Mouse (Mus musculus) heart, postnatal 0 days (tissue): ENCODE data around the gene Kcnmb2.

Experiments
- CTCF ChIP-seq: IDR thresholded peaks from 2 replicates; pipeline ENCODE4 v1.5.1; 2016; ENCODE audit warnings: antibody characterized with exemption, control low read depth, low read depth
- EP300 ChIP-seq: IDR thresholded peaks from 2 replicates; pipeline ENCODE4 v1.6.1; 2016; ENCODE audit warnings: antibody characterized with exemption, low read depth

DNA sequence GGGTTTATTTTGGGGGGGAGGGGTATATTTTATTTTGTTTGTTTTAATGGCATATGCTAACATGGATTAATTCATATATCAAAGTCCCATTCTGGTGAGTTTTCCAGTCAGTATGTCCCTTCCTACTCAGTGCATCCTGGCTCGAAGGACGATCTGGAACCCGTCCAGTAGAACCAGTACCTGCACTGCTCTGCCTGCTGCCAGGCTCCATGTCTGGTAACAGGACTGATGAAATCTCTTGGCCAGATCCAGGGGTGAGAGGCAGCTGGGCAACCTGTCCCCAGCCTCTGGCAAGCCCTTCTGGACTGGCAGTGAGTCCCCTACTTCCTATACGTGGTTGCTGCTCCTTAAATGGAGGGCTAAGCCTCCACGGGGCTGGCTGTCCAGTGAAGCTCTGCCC, 57.5 kb downstream of the Kcnmb2 start:
- TF ChIP-seq CTCF: no peak
- no peak for TF ChIP-seq EP300
